Mouse (Mus musculus) cerebellum, postnatal 36 days (tissue): ENCODE data around the gene Trpv5.

Experiments used
- DNase-seq, 2 experiments: peaks; one replicate each; pipeline ENCODE4 v3.0.0; 2021 to 2022; ENCODE audit warnings: mixed read lengths in 2 of 2

The Trpv5 gene

DNA sequence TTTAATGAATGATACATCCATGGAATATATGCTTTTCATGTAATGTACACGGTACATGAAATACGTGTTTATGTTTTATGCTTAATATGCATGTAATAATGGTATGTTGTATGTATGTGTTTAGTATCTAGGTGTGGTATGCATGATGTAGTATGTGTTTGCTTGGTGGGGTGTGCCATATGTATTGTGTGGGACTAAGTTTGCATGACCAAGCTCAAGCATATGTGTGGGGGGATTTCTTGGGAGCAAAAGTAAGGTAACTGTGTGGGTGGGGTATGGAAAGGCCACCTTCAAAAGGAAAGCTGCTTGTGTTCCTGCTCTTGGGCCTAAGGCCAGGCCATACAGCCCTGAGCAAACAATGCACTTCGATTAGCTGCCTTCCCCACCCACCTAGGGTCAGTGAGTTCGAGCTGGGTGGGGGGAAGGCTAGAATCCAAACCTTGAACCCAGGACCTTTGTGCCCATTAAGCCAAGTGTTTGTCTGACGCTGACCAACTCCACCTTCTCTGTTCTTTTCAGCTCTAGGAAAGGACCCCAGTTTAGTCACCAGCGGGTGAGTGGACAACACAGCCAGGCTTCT is 42.6 kb downstream of the Trpv5 start:
- no peak for DNase-seq

GRCm38 (mm10) chr6:41637393-41637792 is 43.2 kb downstream of the Trpv5 start:
- no peak for DNase-seq

DNA sequence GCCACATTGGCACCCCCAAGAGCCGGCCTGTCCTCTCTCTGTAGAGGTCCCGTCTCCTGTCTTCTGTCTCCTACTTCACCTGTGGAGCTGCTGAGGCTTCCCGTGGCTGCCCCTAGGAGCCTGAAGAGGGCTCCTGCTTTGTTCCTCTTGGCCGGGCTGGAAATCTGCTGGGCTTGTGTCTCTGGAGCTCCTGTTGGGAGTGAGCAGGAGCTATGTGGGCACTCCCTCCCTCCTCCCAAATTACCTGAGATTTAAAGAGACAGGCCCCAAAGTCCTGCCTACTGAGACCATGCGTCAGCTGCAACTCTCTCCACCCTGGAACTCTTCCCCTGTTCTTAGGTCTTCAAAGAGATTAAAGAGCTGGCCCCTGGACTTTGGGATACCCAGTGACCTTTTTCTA is 44.4 kb downstream of the Trpv5 start, which contains the start of gene Trpv6:
Trpv6 (minus strand) TSS at position 228 of the 400 bp plus-strand sequence.
- DNase-seq, result no peak

DNA sequence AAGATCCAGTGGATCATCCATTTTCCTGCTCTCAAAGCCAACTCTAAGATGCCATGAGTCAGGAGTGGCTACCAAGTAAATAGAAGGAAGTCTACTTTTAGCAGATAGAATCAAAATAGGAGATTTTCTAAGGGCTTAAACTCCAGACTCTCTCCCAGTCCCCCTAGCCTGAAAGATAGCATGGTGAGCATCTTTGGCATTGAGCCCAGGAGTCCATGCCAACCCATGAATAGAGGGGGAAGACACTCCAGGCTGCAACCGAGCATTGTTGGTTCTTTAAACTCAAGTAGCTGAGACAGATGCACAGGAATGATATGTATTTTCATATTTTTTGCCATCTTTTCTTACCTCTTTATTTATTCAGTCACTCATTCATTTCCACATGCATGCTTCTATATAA is 45.4 kb downstream of the Trpv5 start:
- no peak for DNase-seq

DNA sequence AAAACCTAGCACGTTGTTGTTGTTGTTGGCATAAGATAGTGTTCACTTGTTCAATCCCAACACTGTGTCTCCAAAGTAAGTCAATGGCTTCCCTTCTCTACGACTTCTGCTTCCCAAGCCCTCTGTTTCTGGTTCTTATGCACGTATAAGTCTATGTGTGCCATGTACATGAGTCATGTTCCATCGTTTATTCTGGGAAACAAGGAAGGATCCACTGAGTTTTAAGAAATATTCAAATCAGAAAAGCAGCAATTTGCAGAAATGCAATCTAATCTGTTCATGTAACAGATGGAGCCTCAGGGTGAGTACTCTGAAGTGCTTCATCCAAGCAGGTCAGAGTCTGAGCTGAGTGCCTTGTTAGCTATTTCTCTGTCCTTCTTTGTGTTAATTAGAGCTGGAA is 49.0 kb downstream of the Trpv5 start:
- DNase-seq, result no peak

DNA sequence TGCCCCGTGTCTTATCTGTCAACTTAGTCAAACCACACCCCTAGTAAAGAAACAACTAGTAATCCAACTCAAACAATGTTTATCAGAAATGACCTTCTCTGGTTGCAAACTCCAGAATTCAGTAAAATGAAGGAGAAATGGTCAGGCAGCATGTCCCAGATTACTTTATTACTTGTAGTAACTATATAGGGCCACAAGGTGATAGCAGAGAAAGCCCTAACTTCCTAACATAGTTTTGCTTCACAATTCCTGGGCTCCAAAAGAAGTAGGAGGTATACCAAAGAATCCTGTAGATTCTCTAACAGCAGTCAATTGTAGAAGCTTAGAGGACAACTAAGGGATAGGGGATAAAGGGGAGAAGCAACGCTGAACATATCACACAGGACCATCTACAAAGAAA is 49.8 kb downstream of the Trpv5 start:
- no peak for DNase-seq

DNA sequence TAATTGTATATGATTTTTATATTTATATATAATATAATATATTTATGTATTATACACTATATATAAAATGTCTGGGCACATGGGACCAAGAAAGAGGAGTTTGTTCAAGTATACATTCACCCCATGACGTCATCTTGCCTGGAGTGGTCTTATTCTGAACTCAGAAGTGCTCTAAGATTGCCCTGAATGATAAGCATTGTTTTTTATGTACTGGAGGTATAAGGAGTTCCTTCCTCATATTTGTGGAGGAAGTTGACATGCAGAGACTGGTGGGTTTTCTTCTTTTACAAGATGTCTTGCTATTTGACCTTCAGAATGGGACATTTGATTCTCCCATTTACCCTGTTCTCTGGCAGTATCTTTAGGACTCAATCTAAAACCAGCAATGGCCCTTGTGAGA is 52.4 kb downstream of the Trpv5 start:
- no peak for DNase-seq

- no peak for DNase-seq
These were observed 57.9 kb downstream of the Trpv5 start for GRCm38 (mm10) chr6:41622661-41623060.

DNA sequence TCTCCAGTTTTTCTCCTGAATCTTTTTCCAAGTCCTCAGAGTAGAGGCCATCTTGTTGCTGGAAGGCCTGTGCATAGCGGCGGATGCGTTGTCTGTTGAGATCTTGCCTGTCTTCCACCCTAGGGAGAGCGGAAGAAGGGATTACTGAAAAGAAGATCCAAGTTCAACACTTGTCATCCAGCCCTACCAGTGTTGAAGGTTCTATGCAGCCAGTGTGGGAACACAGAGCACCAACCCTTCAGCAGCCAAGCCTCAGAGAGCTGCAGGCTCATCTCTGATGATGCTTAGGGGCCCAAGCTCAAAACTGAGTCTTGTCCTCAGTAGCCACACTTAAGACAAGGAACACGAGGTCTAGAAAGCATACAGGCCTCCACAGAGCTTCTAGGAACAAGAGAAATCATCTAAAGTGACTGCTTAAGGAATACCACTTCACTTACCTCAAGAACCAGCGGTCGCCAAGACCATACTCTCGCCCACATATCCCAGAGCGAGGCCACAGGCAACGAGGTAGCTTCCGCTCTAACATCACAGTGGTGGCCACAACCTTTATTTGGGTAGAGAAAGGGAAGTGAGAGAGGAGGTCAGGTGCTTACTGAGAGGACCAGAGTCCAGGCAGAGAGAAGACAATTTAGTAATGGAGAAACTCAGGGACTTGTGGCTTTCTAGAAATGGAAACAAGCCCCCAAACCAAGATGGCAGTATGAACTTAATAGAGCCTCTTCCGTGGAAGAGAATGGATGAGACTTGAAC is 59.2 kb downstream of the Trpv5 start:
- no peak for DNase-seq

- no peak for DNase-seq
These were observed 60.3 kb downstream of the Trpv5 start for GRCm38 (mm10) chr6:41620173-41620798.

GRCm38 (mm10) chr6:41607637-41608036 is 72.9 kb downstream of the Trpv5 start:
- DNase-seq, result no peak

- DNase-seq, result no peak
These were observed 74.4 kb downstream of the Trpv5 start for GRCm38 (mm10) chr6:41606214-41606613.

DNA sequence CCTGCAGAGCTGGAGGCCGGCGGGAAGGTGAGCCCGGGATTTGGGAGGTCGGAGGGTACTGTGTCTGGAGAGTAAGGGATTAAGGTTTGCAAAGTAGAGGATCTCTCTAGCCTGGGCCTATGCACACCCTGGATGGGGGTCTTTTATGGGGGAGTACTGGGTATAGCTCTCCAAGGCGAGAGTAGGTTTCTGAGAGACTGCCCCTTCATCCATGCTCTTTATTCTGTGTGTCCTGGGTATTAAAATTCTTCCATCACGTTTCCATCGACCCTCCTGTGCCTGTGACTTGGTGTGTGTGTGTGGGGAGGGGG is 74.8 kb downstream of the Trpv5 start:
- no peak for DNase-seq

DNA sequence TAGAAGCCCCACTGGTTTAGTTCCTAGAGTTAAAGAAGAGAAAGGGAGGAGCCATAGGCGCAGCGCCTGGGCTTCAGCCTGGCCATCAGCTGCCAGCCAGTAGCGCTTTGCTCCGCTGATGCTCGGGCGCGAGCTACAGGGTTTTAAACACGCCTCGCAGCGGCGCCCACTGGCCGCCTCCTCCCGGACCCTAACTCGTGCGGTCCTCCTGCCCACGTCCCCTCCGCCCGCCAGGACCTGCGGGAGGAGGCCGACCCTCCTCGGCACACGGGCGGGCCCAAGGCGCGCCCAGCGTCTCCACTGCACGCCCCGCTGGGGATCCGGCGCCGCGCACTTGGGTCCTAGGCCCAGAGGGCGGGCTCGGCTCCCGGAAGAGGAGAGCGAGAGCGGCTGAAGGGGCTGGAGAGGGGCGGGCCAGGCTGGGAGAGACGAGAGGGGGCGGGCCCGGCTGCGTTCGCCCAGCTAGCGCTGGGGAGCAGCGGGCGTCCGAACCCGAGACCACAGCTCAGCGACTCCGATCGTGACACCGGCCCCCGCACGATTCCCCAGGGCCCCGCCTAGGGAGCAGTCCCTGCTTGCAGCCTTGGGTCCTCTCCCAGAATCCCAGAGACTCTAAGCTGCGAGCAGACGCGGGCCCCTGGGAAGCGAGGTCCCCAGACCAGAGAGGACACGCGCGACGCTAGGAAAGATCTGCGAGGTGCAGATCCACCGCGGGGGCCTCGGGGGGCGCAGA is 75.3 kb downstream of the Trpv5 start, which contains the start of gene Ephb6:
Ephb6 (plus strand) TSS at position 422 of the 733 bp plus-strand sequence.
- peak; percentile 9 to 14 for DNase-seq

- DNase-seq, result peak in 1 of 2 experiments; percentile 13
These were observed 76.0 kb downstream of the Trpv5 start for GRCm38 (mm10) chr6:41604401-41605050.
